Mouse (Mus musculus) intestine, embryonic 16.5 days (tissue): ENCODE measurements at regions not wholly inside any gene's neighbourhood (a gene's known extent, or its start where the extent isn't known, plus 50 kb on each side); places are given as distances from the start of the nearest gene placed in this dataset.

ENCODE experiments used
- ATAC-seq: fragments of 200-750 bp; cut with Nextera tagmentation; 2 replicates; pipeline ENCODE4 v1.8.0; 2017; ENCODE audit warnings: moderate TSS enrichment, moderate library complexity
- H3K27ac ChIP-seq: fragments of 300-500 bp; sonication (generic); 2 replicates; pipeline ENCODE4 v1.5.1; 2014; ENCODE audit warnings: mild to moderate bottlenecking, low read length
- H3K27me3 ChIP-seq: fragments of 300-500 bp; sonication (generic); replicated peaks from 2 replicates; pipeline ENCODE4 v1.6.1; 2014; ENCODE audit warnings: low read length, control low read depth, mixed read lengths; ENCODE audit not compliant: control insufficient read depth, insufficient read depth
- H3K36me3 ChIP-seq: fragments of 300-500 bp; sonication (generic); 2 replicates; pipeline ENCODE4 v1.6.1; 2014; ENCODE audit warnings: low read length, control low read depth; ENCODE audit not compliant: control insufficient read depth, insufficient read depth
- H3K4me1 ChIP-seq: fragments of 300-500 bp; sonication (generic); 2 replicates; pipeline ENCODE4 v1.6.1; 2014; ENCODE audit warnings: low read length, control low read depth, mixed read lengths; ENCODE audit not compliant: control insufficient read depth, insufficient read depth
- H3K4me2 ChIP-seq: fragments of 300-500 bp; sonication (generic); 2 replicates; pipeline ENCODE4 v1.6.1; 2014; ENCODE audit warnings: low read depth, low read length, control low read depth
- H3K4me3 ChIP-seq: fragments of 300-500 bp; sonication (generic); 2 replicates; pipeline ENCODE4 v1.5.1; 2014; ENCODE audit warnings: mild to moderate bottlenecking, low read length
- H3K9ac ChIP-seq: fragments of 300-500 bp; sonication (generic); 2 replicates; pipeline ENCODE4 v1.6.1; 2014; ENCODE audit warnings: low read depth, low read length
- H3K9me3 ChIP-seq: fragments of 300-500 bp; sonication (generic); 2 replicates; pipeline ENCODE4 v1.6.1; 2016; ENCODE audit warnings: low read length, control low read depth; ENCODE audit not compliant: control insufficient read depth
- WGBS: fragments of 180-500 bp; shearing (Covaris S2); extraction: QIAGEN DNeasy Blood & Tissue Kit; methylation state at CpG from one replicate; pipeline ENCODE4 v1.1.7; 2014; 5-methylcytosine and 5-hydroxymethylcytosine counted together

- 73% methylated on average over 5 of the region's 5 CpGs for WGBS
- H3K4me2 ChIP-seq: no peak overlapping the region
- no peak for ATAC-seq
Measured at GRCm38 (mm10) chr12:70711030-70711429, 114.3 kb upstream of the Frmd6 start.

GRCm38 (mm10) chr12:70712322-70713024 is 112.8 kb upstream of the Frmd6 start:
- Histone ChIP-seq H3K4me1 (peaks cover 3% of the 10 kb centered on the region), H3K4me3 (no peak overlapping the region), H3K9ac (no peak overlapping the region), H3K27me3 (no peaks in the 10 kb centered on the region), H3K36me3 (no peaks in the 10 kb centered on the region), H3K4me2 (no peak overlapping the region), H3K27ac (no peak overlapping the region), H3K9me3 (no peaks in the 10 kb centered on the region)
- WGBS: 33% methylated on average over 5 of the region's 5 CpGs
- ATAC-seq: no peak

More at GRCm38 (mm10) chr12:70711030-70711429, 114.3 kb upstream of the Frmd6 start:
- H3K4me1 ChIP-seq: peaks cover 3% of the 10 kb centered on the region
- H3K36me3 ChIP-seq: no peaks in the 10 kb centered on the region
- H3K4me3 ChIP-seq: no peak overlapping the region
- H3K27me3 ChIP-seq: no peaks in the 10 kb centered on the region
- H3K9me3 ChIP-seq: no peaks in the 10 kb centered on the region
- H3K9ac ChIP-seq: no peak overlapping the region
- H3K27ac ChIP-seq: no peak overlapping the region

GRCm38 (mm10) chr12:70713499-70714280 is 111.6 kb upstream of the Frmd6 start:
- no peak overlapping the region for H3K4me3 ChIP-seq
- H3K36me3 ChIP-seq: no peaks in the 10 kb centered on the region
- H3K4me2 ChIP-seq: no peak overlapping the region
- no peaks in the 10 kb centered on the region for H3K9me3 ChIP-seq
- H3K27ac ChIP-seq: no peak overlapping the region
- H3K4me1 ChIP-seq: peaks cover 3% of the 10 kb centered on the region
- no peaks in the 10 kb centered on the region for H3K27me3 ChIP-seq
- no peak overlapping the region for H3K9ac ChIP-seq
- 62% methylated on average over 18 of the region's 18 CpGs for WGBS
- ATAC-seq: no peak

GRCm38 (mm10) chr12:70714281-70714679 is 111.0 kb upstream of the Frmd6 start:
- Histone ChIP-seq H3K4me1 (peaks cover 3% of the 10 kb centered on the region), H3K4me2 (no peak overlapping the region), H3K9me3 (no peaks in the 10 kb centered on the region), H3K27ac (no peak overlapping the region), H3K36me3 (no peaks in the 10 kb centered on the region), H3K9ac (no peak overlapping the region), H3K4me3 (no peak overlapping the region), H3K27me3 (no peaks in the 10 kb centered on the region)
- no peak for ATAC-seq
- WGBS: 72% methylated on average over 10 of the region's 11 CpGs

- WGBS: 91% methylated on average over 2 of the region's 2 CpGs
Measured at GRCm38 (mm10) chr12:70715836-70716235, 109.5 kb upstream of the Frmd6 start.

GRCm38 (mm10) chr12:70718602-70719001 is 106.7 kb upstream of the Frmd6 start:
- no peak for ATAC-seq
- Histone ChIP-seq H3K9me3 (no peaks in the 10 kb centered on the region), H3K27me3 (no peaks in the 10 kb centered on the region), H3K4me1 (peaks cover 3% of the 10 kb centered on the region; the same call in 1 of the 2 replicates), H3K9ac (no peak overlapping the region), H3K27ac (no peak overlapping the region), H3K36me3 (no peaks in the 10 kb centered on the region), H3K4me2 (no peak overlapping the region), H3K4me3 (no peak overlapping the region)
- 35% methylated on average over 1 of the region's 1 CpGs for WGBS

More at GRCm38 (mm10) chr12:70715836-70716235, 109.5 kb upstream of the Frmd6 start:
- H3K9ac ChIP-seq: no peak overlapping the region
- H3K4me1 ChIP-seq: peaks cover 3% of the 10 kb centered on the region
- H3K36me3 ChIP-seq: no peaks in the 10 kb centered on the region
- H3K9me3 ChIP-seq: no peaks in the 10 kb centered on the region
- ATAC-seq: no peak
- no peaks in the 10 kb centered on the region for H3K27me3 ChIP-seq
- H3K27ac ChIP-seq: no peak overlapping the region
- no peak overlapping the region for H3K4me2 ChIP-seq
- no peak overlapping the region for H3K4me3 ChIP-seq

- Histone ChIP-seq H3K36me3 (no peaks in the 10 kb centered on the region), H3K27ac (no peak overlapping the region), H3K4me2 (no peak overlapping the region), H3K4me3 (no peak overlapping the region), H3K9me3 (no peaks in the 10 kb centered on the region), H3K9ac (no peak overlapping the region), H3K27me3 (no peaks in the 10 kb centered on the region), H3K4me1 (peaks cover under 1% of the 10 kb centered on the region; the same call in 1 of the 2 replicates)
- no peak for ATAC-seq
- 60% methylated on average over 4 of the region's 4 CpGs for WGBS
Measured at GRCm38 (mm10) chr12:70719255-70719654, 106.1 kb upstream of the Frmd6 start.

GRCm38 (mm10) chr12:70720178-70720894 is 105.0 kb upstream of the Frmd6 start:
- ATAC-seq: no peak
- WGBS: 69% methylated on average over 12 of the region's 12 CpGs
- Histone ChIP-seq H3K4me3 (no peak overlapping the region), H3K4me1 (no peaks in the 10 kb centered on the region), H3K27me3 (no peaks in the 10 kb centered on the region), H3K9ac (no peak overlapping the region), H3K27ac (no peak overlapping the region), H3K36me3 (no peaks in the 10 kb centered on the region), H3K9me3 (no peaks in the 10 kb centered on the region), H3K4me2 (no peak overlapping the region)

GRCm38 (mm10) chr12:70725326-70725725 is 100.0 kb upstream of the Frmd6 start:
- WGBS: 94% methylated on average over 1 of the region's 1 CpGs
- H3K4me1 ChIP-seq: no peaks in the 10 kb centered on the region
- no peaks in the 10 kb centered on the region for H3K9me3 ChIP-seq
- no peak for ATAC-seq
- H3K27ac ChIP-seq: no peak overlapping the region
- no peak overlapping the region for H3K4me2 ChIP-seq
- no peak overlapping the region for H3K4me3 ChIP-seq
- no peaks in the 10 kb centered on the region for H3K27me3 ChIP-seq
- H3K9ac ChIP-seq: no peak overlapping the region
- no peaks in the 10 kb centered on the region for H3K36me3 ChIP-seq
